Mouse (Mus musculus): ENCODE measurements around the gene Ccdc124. TPM values are rescaled to one million over a fixed set of nuclear protein-coding genes. Genes with fewer than 3 reads are reported as not detected.

Gene Ccdc124
- total and polyA plus RNA-seq, 3 experiments, result 36.2 to 82.0 (median 58.7) TPM

DNA sequence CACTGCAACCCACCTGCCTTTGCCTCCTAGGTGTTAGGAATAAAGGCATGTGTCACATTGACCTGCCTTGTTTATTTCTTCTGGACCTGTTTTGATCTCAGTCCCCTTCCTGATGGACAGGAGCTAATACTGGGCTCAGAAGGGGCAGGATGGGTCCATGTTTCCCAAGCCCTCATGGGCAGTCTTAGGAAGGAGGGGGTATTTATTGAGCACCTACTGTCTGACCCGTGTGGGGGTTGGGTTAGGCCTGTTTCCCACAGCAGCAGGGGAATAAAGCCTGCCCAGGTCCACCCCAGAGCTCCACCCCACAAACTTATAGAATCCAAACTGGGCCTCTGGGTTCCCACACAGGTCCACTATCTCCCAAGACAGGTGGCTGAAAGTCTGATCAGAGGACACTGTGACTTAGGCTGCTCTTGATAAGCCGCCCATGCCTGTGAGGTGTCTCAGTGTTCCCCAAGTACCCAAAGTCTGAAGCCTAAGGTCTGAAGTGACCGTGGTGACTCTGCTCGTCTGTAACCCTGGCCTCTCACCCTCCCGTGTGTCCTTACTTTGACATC is 30.4 kb downstream of the Ccdc124 start:
- dilution Hi-C loops (cut with MboI; ENCODE audit: extremely low pct_ligation_motif_present, extremely low pct_unique_long_range_greater_than_20kb, low sequenced_read_pairs) (no loop called here), in situ Hi-C loops (cut with MboI; ENCODE audit: low pct_ligation_motif_present, low pct_unique_long_range_greater_than_20kb, low sequenced_read_pairs) (loop anchor here (5.0 to 10.0 kb wide), 2 partner anchors 81 to 128 kb away; partner anchors contain the start of genes Gm3336 and Mpv17l2)
- Histone ChIP-seq H3K9me3 (replicated peaks; ENCODE audit: low read length) (no peaks in the 10 kb centered on the region), H3K4me1 (ENCODE audit: control insufficient read depth in 1 of 2, insufficient read depth in 2 of 2) (peaks cover 2 to 29% of the 10 kb centered on the region in 2 experiments; a peak in 3 of 4 replicates), H3K36me3 (replicated peaks in 1 of 2; ENCODE audit: control insufficient read depth in 1 of 2, insufficient read depth in 1 of 2, low read length in 1 of 2) (no peaks in the 10 kb centered on the region), H3K4me3 (replicated peaks in 1 of 3; ENCODE audit: low read depth in 2 of 3, low read length in 2 of 3, poor library complexity in 1 of 3) (no peak overlapping the region), H3K9ac (ENCODE audit: insufficient read depth, low read depth) (no peak overlapping the region), H3K27ac (ENCODE audit: insufficient read depth, low read depth) (no peak overlapping the region), H3K27me3 (replicated peaks) (peaks cover 49% of the 10 kb centered on the region), H3K4me2 (ENCODE audit: insufficient read depth, low read depth, poor library complexity, severe bottlenecking) (no peak overlapping the region), H3K79me2 (replicated peaks; ENCODE audit: control insufficient read depth, extremely low read depth, insufficient read depth, poor library complexity, severe bottlenecking) (no peaks in the 10 kb centered on the region)
- no peak for DNase-seq (ENCODE audit: extremely low read depth)
- TF ChIP-seq PAX5 (IDR thresholded peaks at IDR 0.05; ENCODE audit: low read length) (no peak), NRF1 (IDR thresholded peaks at IDR 0.05; ENCODE audit: low read depth, low read length) (no peak), SMC3 (IDR thresholded peaks at IDR 0.05; ENCODE audit: low read depth, low read length) (no peak), MYC (IDR thresholded peaks at IDR 0.05; ENCODE audit: low read depth, low read length) (no peak), MEF2A (IDR thresholded peaks at IDR 0.05; ENCODE audit: borderline replicate concordance, low read depth, low read length) (no peak), ZMIZ1 (IDR thresholded peaks at IDR 0.05; ENCODE audit: low read depth, low read length) (no peak), CTCF (conservative IDR thresholded peaks at IDR 0.05 in 1 of 2, IDR thresholded peaks at IDR 0.05 in 1 of 2; ENCODE audit: low read depth in 2 of 2, low read length in 2 of 2) (no peak), CHD1 (IDR thresholded peaks at IDR 0.05; ENCODE audit: low read depth, low read length) (no peak), UBTF (IDR thresholded peaks at IDR 0.05; ENCODE audit: low read depth, low read length) (no peak), MAX (IDR thresholded peaks at IDR 0.05; ENCODE audit: low read length) (no peak), IRF4 (IDR thresholded peaks at IDR 0.05; ENCODE audit: low read depth, low read length) (no peak), HCFC1 (IDR thresholded peaks at IDR 0.05; ENCODE audit: low read depth, low read length) (no peak), CHD2 (IDR thresholded peaks at IDR 0.05; ENCODE audit: low read length) (no peak), ELF1 (IDR thresholded peaks at IDR 0.05; ENCODE audit: low read depth, low read length) (no peak), POLR2A (IDR thresholded peaks at IDR 0.05; ENCODE audit: low read depth, low read length) (no peak), TBP (conservative IDR thresholded peaks at IDR 0.05; ENCODE audit: low read depth, low read length) (no peak), USF2 (conservative IDR thresholded peaks at IDR 0.05; ENCODE audit: low read depth, low read length) (no peak), JUN (IDR thresholded peaks at IDR 0.05; ENCODE audit: insufficient read depth, low read depth, low read length) (no peak), MAFK (IDR thresholded peaks at IDR 0.05; ENCODE audit: insufficient replicate concordance, low read length) (no peak), RCOR1 (conservative IDR thresholded peaks at IDR 0.05; ENCODE audit: low read depth, low read length) (no peak)

- no peak overlapping the region for H3K4me3 ChIP-seq (replicated peaks in 1 of 3; ENCODE audit: low read depth in 2 of 3, low read length in 2 of 3, poor library complexity in 1 of 3)
- no peak overlapping the region for H3K4me2 ChIP-seq (ENCODE audit: insufficient read depth, low read depth, poor library complexity, severe bottlenecking)
- in situ Hi-C loops (cut with MboI; ENCODE audit: low pct_ligation_motif_present, low pct_unique_long_range_greater_than_20kb, low sequenced_read_pairs) (loop anchor here (5.0 to 10.0 kb wide), 2 partner anchors 80 to 128 kb away; partner anchors contain the start of genes Gm3336 and Mpv17l2), dilution Hi-C loops (cut with MboI; ENCODE audit: extremely low pct_ligation_motif_present, extremely low pct_unique_long_range_greater_than_20kb, low sequenced_read_pairs) (no loop called here)
- H3K9ac ChIP-seq (ENCODE audit: insufficient read depth, low read depth), result no peak overlapping the region
- peaks cover 2 to 29% of the 10 kb centered on the region in 2 experiments; a peak in 3 of 4 replicates for H3K4me1 ChIP-seq (ENCODE audit: control insufficient read depth in 1 of 2, insufficient read depth in 2 of 2)
- no peak for DNase-seq (ENCODE audit: extremely low read depth)
- H3K79me2 ChIP-seq (replicated peaks; ENCODE audit: control insufficient read depth, extremely low read depth, insufficient read depth, poor library complexity, severe bottlenecking), result no peaks in the 10 kb centered on the region
- no peak overlapping the region for H3K27ac ChIP-seq (ENCODE audit: insufficient read depth, low read depth)
- no peak for TF ChIP-seq CHD2 (IDR thresholded peaks at IDR 0.05; ENCODE audit: low read length)
- TF ChIP-seq TCF12 (IDR thresholded peaks at IDR 0.05; ENCODE audit: low read depth, low read length), result no peak
- TF ChIP-seq SIN3A (IDR thresholded peaks at IDR 0.05; ENCODE audit: low read length), result no peak
- no peaks in the 10 kb centered on the region for H3K36me3 ChIP-seq (replicated peaks in 1 of 2; ENCODE audit: control insufficient read depth in 1 of 2, insufficient read depth in 1 of 2, low read length in 1 of 2)
- no peaks in the 10 kb centered on the region for H3K9me3 ChIP-seq (replicated peaks; ENCODE audit: low read length)
- H3K27me3 ChIP-seq (replicated peaks), result peaks cover 41% of the 10 kb centered on the region
Observed at GRCm38 (mm10) chr8:70842484-70842883, 31.3 kb downstream of the Ccdc124 start.

Measured in CH12.LX (cell line).